In genomic region chr11:76610948-76611347, GRCm38 (mm10) we compare ENCODE assay signal across 31 mouse cellular contexts.
"Had no signal": no experiment of that assay in that cellular context is flagged by ENCODE, and none has a peak within 500 bp of the region (broad histone marks: within the 10 kb centered on the region; RNA-seq: fewer than 3 reads in every experiment).

No protein-coding gene starts in this region.

- H3K27ac ChIP-seq: limb, embryonic 10.5 days; limb, embryonic 12.5 days; limb, embryonic 13.5 days; limb, embryonic 15.5 days; liver, embryonic 12.5 days; liver, embryonic 13.5 days; liver, embryonic 14.5 days; liver, embryonic 15.5 days; lung, embryonic 15.5 days; macrophage; midbrain, embryonic 10.5 days; midbrain, embryonic 12.5 days; midbrain, embryonic 13.5 days; midbrain, embryonic 15.5 days; neural tube, embryonic 12.5 days had no signal

- H3K36me3 ChIP-seq: limb, embryonic 10.5 days; limb, embryonic 12.5 days; limb, embryonic 13.5 days; limb, embryonic 15.5 days; liver, embryonic 12.5 days; liver, embryonic 13.5 days; liver, embryonic 15.5 days; lung, embryonic 15.5 days; midbrain, embryonic 10.5 days; midbrain, embryonic 12.5 days; midbrain, embryonic 13.5 days; midbrain, embryonic 15.5 days; neural tube, embryonic 12.5 days had no signal

- H3K4me3 ChIP-seq: limb, embryonic 10.5 days; limb, embryonic 12.5 days; limb, embryonic 13.5 days; limb, embryonic 15.5 days; liver, embryonic 12.5 days; liver, embryonic 13.5 days; liver, embryonic 15.5 days; lung, embryonic 15.5 days; megakaryocyte, embryonic 14.5 days; midbrain, embryonic 10.5 days; midbrain, embryonic 12.5 days; midbrain, embryonic 13.5 days; midbrain, embryonic 15.5 days; myocyte; neural tube, embryonic 12.5 days had no signal

- DNase-seq: left cerebral cortex, postnatal 4 days; liver, embryonic 13.5 days; liver, postnatal 0 days; lung, adult 18-20 months; lung, adult 2 months; lung, embryonic 14.5 days; lung, postnatal 10 days; lung, postnatal 14 days; lung, postnatal 36 days; lung, postnatal 4 days; midbrain, embryonic 14.5 days had no signal

- ATAC-seq: liver, embryonic 12.5 days; liver, postnatal 0 days; lung, postnatal 0 days; midbrain, embryonic 13.5 days; midbrain, embryonic 15.5 days; midbrain, embryonic 16.5 days had no signal

- H3K27me3 ChIP-seq: limb, embryonic 12.5 days; limb, embryonic 15.5 days; lung, embryonic 15.5 days; midbrain, embryonic 12.5 days; midbrain, embryonic 15.5 days; neural tube, embryonic 12.5 days had no signal

- H3K4me1 ChIP-seq: liver, embryonic 12.5 days had no signal

- H3K9me3 ChIP-seq: limb, embryonic 10.5 days; limb, embryonic 12.5 days; limb, embryonic 13.5 days; limb, embryonic 15.5 days; liver, embryonic 12.5 days; liver, embryonic 13.5 days; liver, embryonic 15.5 days; lung, embryonic 15.5 days; megakaryocyte, embryonic 14.5 days; midbrain, embryonic 10.5 days; midbrain, embryonic 12.5 days; midbrain, embryonic 13.5 days; midbrain, embryonic 15.5 days; neural tube, embryonic 12.5 days had no signal

- H3K4me2 ChIP-seq: limb, embryonic 12.5 days; limb, embryonic 13.5 days; limb, embryonic 15.5 days; liver, embryonic 11.5 days; liver, embryonic 12.5 days; liver, embryonic 13.5 days; liver, embryonic 15.5 days; lung, embryonic 14.5 days; lung, embryonic 15.5 days; midbrain, embryonic 11.5 days; midbrain, embryonic 12.5 days; midbrain, embryonic 13.5 days; midbrain, embryonic 15.5 days; neural tube, embryonic 12.5 days had no signal

- H3K9ac ChIP-seq: limb, embryonic 12.5 days; limb, embryonic 13.5 days; limb, embryonic 15.5 days; liver, embryonic 12.5 days; liver, embryonic 13.5 days; liver, embryonic 14.5 days; liver, embryonic 15.5 days; liver, postnatal 0 days; lung, embryonic 14.5 days; lung, embryonic 15.5 days; midbrain, embryonic 12.5 days; midbrain, embryonic 13.5 days; midbrain, embryonic 15.5 days; neural tube, embryonic 12.5 days had no signal
